8 mouse cellular contexts compared by ENCODE assay signal in genomic region chr9:107294249-107294648, GRCm38 (mm10). TPM values are rescaled to one million over a fixed set of nuclear protein-coding genes. Genes with fewer than 3 reads are reported as not detected.
DNase-seq lines count a peak whose midpoint lies in the region; ATAC-seq and TF ChIP-seq lines count a peak whose summit lies in the region.

No protein-coding gene starts in this region.

- no peaks in the 10 kb centered on the region for H3K79me2 ChIP-seq in C2C12 (ENCODE audit: control insufficient read depth, insufficient read depth)

- no peak overlapping the region for H3ac ChIP-seq in C2C12 (ENCODE audit: control insufficient read depth, insufficient read length, low read depth)

- H3K36me3 ChIP-seq in C2C12 (ENCODE audit: control insufficient read depth, insufficient read depth): no peaks in the 10 kb centered on the region

- no peak for TF ChIP-seq POLR2A in brain, embryonic 14.5 days (IDR thresholded peaks at IDR 0.05; ENCODE audit: borderline replicate concordance, extremely low read depth, insufficient read depth, insufficient read length, poor library complexity, severe bottlenecking)

- H3K27me3 ChIP-seq in C2C12 (ENCODE audit: control insufficient read depth, insufficient read depth, insufficient read length): peaks cover 11% of the 10 kb centered on the region

- TF ChIP-seq CTCF in C2C12 (IDR thresholded peaks at IDR 0.05; ENCODE audit: control insufficient read depth, insufficient read depth, insufficient read length): peak; percentile 42
- peak; percentile 89 for TF ChIP-seq CTCF in brain, embryonic 14.5 days (IDR thresholded peaks at IDR 0.05; ENCODE audit: borderline replicate concordance, extremely low read depth, insufficient read depth, insufficient read length)

- no peaks in the 10 kb centered on the region for H3K79me3 ChIP-seq in C2C12 (ENCODE audit: low read depth)

- ATAC-seq in megakaryocyte, adult 5-6 weeks (ENCODE audit: poor library complexity, severe bottlenecking): peak; percentile 31

- peak; percentile 49 for DNase-seq in cerebellum, adult 11-12 months
- DNase-seq in cerebellum, adult 9-11 months: no peak
- DNase-seq in brain, embryonic 14.5 days (ENCODE audit: low read depth): peak; percentile 77
- DNase-seq in gastrocnemius, adult 8-10 months (ENCODE audit: low spot score in 2 of 2): peak; percentile 62 to 63
- DNase-seq in layer of hippocampus, postnatal 36 days: peak; percentile 57 to 64
- DNase-seq in spleen, postnatal 14 days (ENCODE audit: low spot score in 2 of 2): peak; percentile 72 to 79

- H3K4me3 ChIP-seq in C2C12 (ENCODE audit: insufficient read depth, poor library complexity, severe bottlenecking): no peak overlapping the region

TF ChIP-seq in C2C12, 6 proteins besides CTCF, POLR2A, EP300 and RAD21:
- TF ChIP-seq MAX (IDR thresholded peaks at IDR 0.05) (no peak), MYOG (IDR thresholded peaks at IDR 0.05; ENCODE audit: control insufficient read depth, extremely low read depth, insufficient read length) (no peak), USF1 (IDR thresholded peaks at IDR 0.05; ENCODE audit: low read depth) (no peak), CEBPB (IDR thresholded peaks at IDR 0.05; ENCODE audit: low read depth) (no peak), MYOD1 (IDR thresholded peaks at IDR 0.05; ENCODE audit: control insufficient read depth, insufficient read length, low read depth) (no peak), FOSL1 (IDR thresholded peaks at IDR 0.05; ENCODE audit: insufficient read depth, low read length, poor library complexity, severe bottlenecking) (no peak)

RNA-seq across cellular contexts. Expression of gene Cish, which starts 1.6 kb away (rescaled TPM):
- polyA plus RNA-seq in C2C12 (2012; fragmentation: generic; extraction: Trizol): 2.3 TPM
- polyA plus RNA-seq in brain, embryonic 14.5 days (2012; rRNA removed): 8.7 and 9.2 TPM in 2 replicates
- 10 to 100 TPM in 3 of 4 experiments, 1 to 10 TPM in 1; 5.1 to 61.2 (median 22.7) TPM for total RNA-seq in gastrocnemius, adult 8-10 months (2022)
- total RNA-seq in layer of hippocampus, postnatal 36 days (2021): 1 to 10 TPM; 3.8 to 3.9 TPM
- total RNA-seq in megakaryocyte, adult 5-6 weeks (2015): 1.7 and 5.3 TPM in 2 replicates
- 0.40 and 0.45 TPM in 2 replicates for total RNA-seq in megakaryocyte, adult 5-6 weeks (2017)

RNA-seq across cellular contexts. Expression of gene Mapkapk3, which starts 4.6 kb away (rescaled TPM):
- 5.3 TPM for polyA plus RNA-seq in C2C12 (2012; fragmentation: generic; extraction: Trizol)
- polyA plus RNA-seq in brain, embryonic 14.5 days (2012; rRNA removed): 2.6 and 3.3 TPM in 2 replicates
- 10 to 100 TPM; 33.6 to 41.0 (median 36.0) TPM for total RNA-seq in gastrocnemius, adult 8-10 months (2022)
- total RNA-seq in layer of hippocampus, postnatal 36 days (2021): 1 to 10 TPM; 1.6 to 2.9 TPM
- 98.6 and 105 TPM in 2 replicates for total RNA-seq in megakaryocyte, adult 5-6 weeks (2015)
- 156 and 174 TPM in 2 replicates for total RNA-seq in megakaryocyte, adult 5-6 weeks (2017)

RNA-seq across cellular contexts. Expression of gene Hemk1, which starts 43.9 kb away (rescaled TPM):
- polyA plus RNA-seq in C2C12 (2012; fragmentation: generic; extraction: Trizol): 14.1 TPM
- 29.5 and 35.9 TPM in 2 replicates for polyA plus RNA-seq in brain, embryonic 14.5 days (2012; rRNA removed)
- total RNA-seq in gastrocnemius, adult 8-10 months (2022): 10 to 100 TPM in 3 of 4 experiments, 1 to 10 TPM in 1; 9.6 to 16.3 (median 11.7) TPM
- total RNA-seq in layer of hippocampus, postnatal 36 days (2021): 10 to 100 TPM; 17.2 to 19.5 TPM
- 4.1 and 6.4 TPM in 2 replicates for total RNA-seq in megakaryocyte, adult 5-6 weeks (2015)
- 5.0 and 8.0 TPM in 2 replicates for total RNA-seq in megakaryocyte, adult 5-6 weeks (2017)

RNA-seq across cellular contexts. Expression of gene 6430571L13Rik, which starts 46.2 kb away (rescaled TPM):
- polyA plus RNA-seq in C2C12 (2012; fragmentation: generic; extraction: Trizol): 0.04 TPM
- 6.2 and 8.6 TPM in 2 replicates for polyA plus RNA-seq in brain, embryonic 14.5 days (2012; rRNA removed)
- 10 to 100 TPM; 29.0 to 53.2 (median 38.4) TPM for total RNA-seq in gastrocnemius, adult 8-10 months (2022)
- total RNA-seq in layer of hippocampus, postnatal 36 days (2021): 1 to 10 TPM; 1.5 to 1.9 TPM
- not detected in 2 replicates for total RNA-seq in megakaryocyte, adult 5-6 weeks (2015)
- total RNA-seq in megakaryocyte, adult 5-6 weeks (2017): not detected in 2 replicates

Comparison
In these comparisons a context has a peak if more than half of its experiments do, and no peak if none do; other contexts are left out.
1. RNA of gene Mapkapk3, which starts 4.6 kb away (total RNA-seq): 98.6 to 174 TPM in megakaryocyte, adult 5-6 weeks and 33.6 to 41.0 TPM in gastrocnemius, adult 8-10 months; 1.6 to 2.9 TPM in layer of hippocampus, postnatal 36 days; every median in the first group is over 4 times any median in the second.